Mouse (Mus musculus): ENCODE data around the gene Klhl6.
"Not testable (repeated sequence)": the region's sequence is repeated elsewhere in the genome, so short reads cannot be mapped to it uniquely, and the experiment has no call there.

Klhl6 gene

GRCm38 (mm10) chr16:19982537-19983257 lies at the start of gene Klhl6:
Gene Klhl6 (minus strand): TSS chr16:19983037.
- DNase-seq, result peak; percentile 62 to 63

- DNase-seq, result not testable (repeated sequence)
Observed at GRCm38 (mm10) chr16:20027241-20027640, 44.4 kb upstream of the Klhl6 start.

GRCm38 (mm10) chr16:20022821-20023220 lies 40.0 kb upstream of the Klhl6 start:
- no peak for DNase-seq

- DNase-seq, result no peak
Observed at GRCm38 (mm10) chr16:20021848-20022247, 39.0 kb upstream of the Klhl6 start.

- no peak for DNase-seq
Observed at GRCm38 (mm10) chr16:20012647-20013046, 29.8 kb upstream of the Klhl6 start.

GRCm38 (mm10) chr16:20006066-20006465 lies 23.2 kb upstream of the Klhl6 start:
- DNase-seq, result peak; percentile 29 to 62

- not testable (repeated sequence) for DNase-seq
Observed at GRCm38 (mm10) chr16:20000286-20000685, 17.4 kb upstream of the Klhl6 start.

- no peak for DNase-seq
Observed at GRCm38 (mm10) chr16:19997616-19998015, 14.8 kb upstream of the Klhl6 start.

- not testable (repeated sequence) for DNase-seq
Observed at GRCm38 (mm10) chr16:19996913-19997312, 14.1 kb upstream of the Klhl6 start.

- DNase-seq, result no peak
Observed at GRCm38 (mm10) chr16:19995818-19996217, 13.0 kb upstream of the Klhl6 start.

GRCm38 (mm10) chr16:19993278-19993677 lies 10.4 kb upstream of the Klhl6 start:
- DNase-seq, result no peak

GRCm38 (mm10) chr16:19990536-19990935 lies 7.7 kb upstream of the Klhl6 start:
- DNase-seq, result no peak

GRCm38 (mm10) chr16:19987589-19987988 lies 4.8 kb upstream of the Klhl6 start:
- DNase-seq, result no peak

GRCm38 (mm10) chr16:19984884-19985643 lies 2.2 kb upstream of the Klhl6 start:
- no peak for DNase-seq

GRCm38 (mm10) chr16:19983559-19983958 lies 722 bp upstream of the Klhl6 start:
- DNase-seq, result no peak

GRCm38 (mm10) chr16:19981684-19982083 lies 1.2 kb downstream of the Klhl6 start:
- DNase-seq, result no peak

GRCm38 (mm10) chr16:19981006-19981405 lies 1.8 kb downstream of the Klhl6 start:
- no peak for DNase-seq

GRCm38 (mm10) chr16:19979755-19980154 lies 3.1 kb downstream of the Klhl6 start:
- DNase-seq, result no peak

- DNase-seq, result no peak
Observed at GRCm38 (mm10) chr16:19977282-19977681, 5.6 kb downstream of the Klhl6 start.

GRCm38 (mm10) chr16:19976825-19977224 lies 6.0 kb downstream of the Klhl6 start:
- no peak for DNase-seq

GRCm38 (mm10) chr16:19975432-19975831 lies 7.4 kb downstream of the Klhl6 start:
- no peak for DNase-seq

GRCm38 (mm10) chr16:19973480-19973879 lies 9.4 kb downstream of the Klhl6 start:
- peak; percentile 18 to 33 for DNase-seq

GRCm38 (mm10) chr16:19972736-19973350 lies 10.0 kb downstream of the Klhl6 start:
- no peak for DNase-seq

GRCm38 (mm10) chr16:19969506-19969905 lies 13.3 kb downstream of the Klhl6 start:
- no peak for DNase-seq
